Mouse (Mus musculus): Measurements from ENCODE around the gene Eef1b2.

Gene Eef1b2

GRCm38 (mm10) chr1:63192306-63193065, 15.9 kb downstream of the Eef1b2 start:
- no peak for DNase-seq (ENCODE audit: low spot score in 2 of 2)

GRCm38 (mm10) chr1:63195848-63196512, 19.4 kb downstream of the Eef1b2 start:
- no peak for DNase-seq (ENCODE audit: low spot score in 2 of 2)

GRCm38 (mm10) chr1:63199387-63199786, 22.8 kb downstream of the Eef1b2 start:
- no peak for DNase-seq (ENCODE audit: low spot score in 2 of 2)

- no peak for DNase-seq (ENCODE audit: low spot score in 2 of 2)
Observed at GRCm38 (mm10) chr1:63200322-63200721, 23.7 kb downstream of the Eef1b2 start.

- no peak for DNase-seq (ENCODE audit: low spot score in 2 of 2)
Observed at GRCm38 (mm10) chr1:63201672-63202071, 25.0 kb downstream of the Eef1b2 start.

- no peak for DNase-seq (ENCODE audit: low spot score in 2 of 2)
Observed at GRCm38 (mm10) chr1:63203471-63203870, 26.8 kb downstream of the Eef1b2 start.

- no peak for DNase-seq (ENCODE audit: low spot score in 2 of 2)
Observed at GRCm38 (mm10) chr1:63203950-63204659, 27.5 kb downstream of the Eef1b2 start.

- no peak for DNase-seq (ENCODE audit: low spot score in 2 of 2)
Observed at GRCm38 (mm10) chr1:63204660-63205394, 28.2 kb downstream of the Eef1b2 start.

- DNase-seq (ENCODE audit: low spot score in 2 of 2): no peak
Observed at GRCm38 (mm10) chr1:63207607-63208006, 31.0 kb downstream of the Eef1b2 start.

GRCm38 (mm10) chr1:63209861-63210529, 33.4 kb downstream of the Eef1b2 start:
- DNase-seq (ENCODE audit: low spot score in 2 of 2): no peak

- DNase-seq (ENCODE audit: low spot score in 2 of 2): no peak
Observed at GRCm38 (mm10) chr1:63213478-63214270, 37.0 kb downstream of the Eef1b2 start.

GRCm38 (mm10) chr1:63214271-63214558, 37.6 kb downstream of the Eef1b2 start, which contains the start of gene Gpr1:
Gene Gpr1, minus strand, starts transcription at chr1:63214543.
- DNase-seq (ENCODE audit: low spot score in 2 of 2): no peak

- DNase-seq (ENCODE audit: low spot score in 2 of 2): no peak
Observed at GRCm38 (mm10) chr1:63214631-63215030, 38.0 kb downstream of the Eef1b2 start.

GRCm38 (mm10) chr1:63219277-63219676, 42.7 kb downstream of the Eef1b2 start:
- DNase-seq (ENCODE audit: low spot score in 2 of 2): no peak

GRCm38 (mm10) chr1:63225009-63225408, 48.4 kb downstream of the Eef1b2 start:
- no peak for DNase-seq (ENCODE audit: low spot score in 2 of 2)

GRCm38 (mm10) chr1:63225890-63226289, 49.3 kb downstream of the Eef1b2 start:
- no peak for DNase-seq (ENCODE audit: low spot score in 2 of 2)

- DNase-seq (ENCODE audit: low spot score in 2 of 2): no peak
Observed at GRCm38 (mm10) chr1:63227241-63227640, 50.6 kb downstream of the Eef1b2 start.

Data from spleen, postnatal 14 days (tissue).